Mouse (Mus musculus) megakaryocyte-erythroid progenitor cell, adult 5-6 weeks (primary cell): Measurements from ENCODE around the gene Tbc1d9b. TPM values are rescaled to one million over a fixed set of nuclear protein-coding genes. Genes with fewer than 3 reads are reported as not detected.

Experiments
- ATAC-seq: replicated peaks from 2 replicates; pipeline ENCODE4 v1.8.0; 2016; ENCODE audit warnings: mild to moderate bottlenecking, inconsistent platforms; ENCODE audit not compliant: severe bottlenecking, poor library complexity, low FRiP score, low TSS enrichment
- total RNA-seq, 2 experiments: library from RNA; stranded (forward) in 1 of 2; stranded (reverse) in 1 of 2; fragments of 200-1000, 215-1000 nt in 1 of 2; fragments of >200 nt in 1 of 2; fragmentation: Nextera tagmentation in 1 of 2; gene quantifications; 2 replicates each; pipeline ENCODE4 v1.2.3; 2014 to 2017

Gene Tbc1d9b
- total RNA-seq, 2 experiments from 2014 or later, result 40.5 to 56.7 TPM

GRCm38 (mm10) chr11:50132265-50132664 lies 1.1 kb downstream of the Tbc1d9b start:
- ATAC-seq, result no peak

- no peak for ATAC-seq
Measured at GRCm38 (mm10) chr11:50134136-50134859, 3.1 kb downstream of the Tbc1d9b start.

- 0 out of 2 replicates have a peak, but pooled peaks have one; percentile 31 for ATAC-seq
Measured at GRCm38 (mm10) chr11:50138206-50138822, 7.1 kb downstream of the Tbc1d9b start.

GRCm38 (mm10) chr11:50139571-50139970 lies 8.4 kb downstream of the Tbc1d9b start:
- no peak for ATAC-seq

DNA sequence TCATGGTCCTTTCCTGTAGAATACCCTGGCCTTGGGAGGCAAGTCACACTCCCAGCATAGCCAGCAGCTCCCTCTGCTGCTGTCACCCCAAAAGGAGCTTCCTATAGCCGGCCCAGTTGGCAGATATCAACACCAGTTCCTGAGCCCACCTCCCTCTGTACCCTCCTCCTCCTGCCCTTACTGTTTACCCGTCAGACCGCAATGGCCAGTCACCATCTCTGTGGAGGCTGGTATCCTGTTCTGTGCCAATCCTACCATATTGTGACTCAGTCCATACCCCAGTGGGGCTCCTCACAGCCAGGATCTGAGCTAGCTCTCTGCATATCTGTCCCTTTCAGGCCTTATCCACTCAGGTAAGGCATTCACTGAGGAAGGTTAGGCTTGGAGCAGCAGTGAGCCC lies 14.3 kb downstream of the Tbc1d9b start:
- no peak for ATAC-seq

DNA sequence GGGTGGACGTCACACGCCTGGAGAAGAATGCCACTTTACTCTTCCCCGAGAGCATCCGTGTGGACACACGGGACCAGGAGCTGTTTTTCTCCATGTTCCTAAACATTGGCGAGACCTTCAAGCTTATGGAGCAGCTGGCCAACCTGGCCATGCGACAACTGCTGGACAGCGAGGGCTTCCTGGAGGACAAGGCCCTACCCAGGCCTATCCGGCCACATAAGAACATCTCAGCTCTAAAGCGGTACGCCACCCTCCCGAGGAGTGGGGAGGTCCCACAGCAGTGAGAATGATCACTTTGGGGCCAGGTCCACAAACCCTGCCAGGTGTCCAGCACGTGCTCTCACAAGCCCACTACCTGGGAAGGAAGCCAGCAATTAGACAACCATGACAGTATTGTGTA lies 14.9 kb downstream of the Tbc1d9b start:
- no peak for ATAC-seq

GRCm38 (mm10) chr11:50147267-50147957 lies 16.2 kb downstream of the Tbc1d9b start:
- ATAC-seq, result peak; percentile 39; the same call in 1 of the 2 replicates

DNA sequence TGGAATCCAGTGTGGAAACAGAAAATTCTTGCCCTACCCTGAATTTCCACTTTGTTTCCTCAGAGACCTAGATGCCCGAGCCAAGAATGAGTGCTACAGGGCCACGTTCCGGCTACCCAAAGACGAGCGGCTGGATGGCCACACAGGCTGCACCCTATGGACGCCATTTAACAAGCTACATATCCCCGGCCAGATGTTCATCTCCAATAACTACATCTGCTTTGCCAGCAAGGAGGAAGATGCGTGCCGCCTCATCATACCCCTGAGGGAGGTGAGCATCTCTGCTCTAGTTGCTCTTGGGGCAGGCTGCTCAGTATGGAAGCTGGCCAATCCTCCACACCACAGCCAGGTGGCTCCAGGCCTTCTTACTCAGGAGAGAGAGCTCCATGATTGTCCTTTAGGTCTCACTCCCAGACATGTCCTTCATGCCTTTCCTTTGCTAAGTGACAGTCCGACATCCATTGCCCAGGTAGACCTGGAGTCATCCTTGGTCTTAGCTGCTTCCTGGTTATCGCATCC lies 16.8 kb downstream of the Tbc1d9b start:
- ATAC-seq, result no peak

- no peak for ATAC-seq
Measured at GRCm38 (mm10) chr11:50149200-50149599, 18.0 kb downstream of the Tbc1d9b start.

- ATAC-seq, result no peak
Measured at GRCm38 (mm10) chr11:50149603-50150150, 18.5 kb downstream of the Tbc1d9b start.

GRCm38 (mm10) chr11:50151374-50151773 lies 20.2 kb downstream of the Tbc1d9b start:
- no peak for ATAC-seq

GRCm38 (mm10) chr11:50154166-50154565 lies 23.0 kb downstream of the Tbc1d9b start:
- ATAC-seq, result no peak

DNA sequence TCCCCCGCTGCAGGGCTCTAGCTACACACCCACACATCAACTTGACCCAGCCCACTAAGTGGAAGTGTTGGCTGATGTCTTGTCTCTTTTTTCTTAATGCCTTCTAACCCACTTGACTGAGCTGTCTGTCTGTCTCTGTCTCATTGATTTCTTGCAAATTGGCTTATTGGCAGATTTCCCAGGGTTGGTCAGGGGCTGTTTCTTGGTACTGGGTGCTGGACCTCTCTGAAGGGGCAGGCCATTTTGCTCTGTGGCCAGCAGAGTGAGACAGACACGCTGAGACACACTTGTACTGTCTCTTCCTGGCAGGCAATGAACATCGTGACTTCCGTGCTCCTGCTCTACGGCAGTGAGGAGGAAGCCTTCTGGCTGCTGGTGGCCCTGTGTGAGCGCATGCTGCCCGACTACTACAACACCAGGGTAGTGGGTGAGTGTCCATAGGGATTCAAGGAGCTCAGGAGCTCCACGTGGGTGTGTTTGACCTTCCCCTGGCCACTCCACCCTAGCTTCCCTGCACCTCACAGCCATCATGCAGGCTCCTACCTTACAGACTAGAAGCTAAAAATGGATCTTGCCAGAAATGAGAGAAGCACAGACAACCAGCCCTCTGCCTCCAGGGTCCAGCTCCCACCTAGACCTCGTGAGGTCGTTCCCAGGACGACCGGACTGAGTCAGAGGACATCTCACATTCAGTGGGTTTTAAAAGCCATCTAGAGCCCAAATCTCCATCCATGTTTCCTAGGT lies 23.8 kb downstream of the Tbc1d9b start:
- no peak for ATAC-seq

- no peak for ATAC-seq
Measured at GRCm38 (mm10) chr11:50155785-50156184, 24.6 kb downstream of the Tbc1d9b start.

DNA sequence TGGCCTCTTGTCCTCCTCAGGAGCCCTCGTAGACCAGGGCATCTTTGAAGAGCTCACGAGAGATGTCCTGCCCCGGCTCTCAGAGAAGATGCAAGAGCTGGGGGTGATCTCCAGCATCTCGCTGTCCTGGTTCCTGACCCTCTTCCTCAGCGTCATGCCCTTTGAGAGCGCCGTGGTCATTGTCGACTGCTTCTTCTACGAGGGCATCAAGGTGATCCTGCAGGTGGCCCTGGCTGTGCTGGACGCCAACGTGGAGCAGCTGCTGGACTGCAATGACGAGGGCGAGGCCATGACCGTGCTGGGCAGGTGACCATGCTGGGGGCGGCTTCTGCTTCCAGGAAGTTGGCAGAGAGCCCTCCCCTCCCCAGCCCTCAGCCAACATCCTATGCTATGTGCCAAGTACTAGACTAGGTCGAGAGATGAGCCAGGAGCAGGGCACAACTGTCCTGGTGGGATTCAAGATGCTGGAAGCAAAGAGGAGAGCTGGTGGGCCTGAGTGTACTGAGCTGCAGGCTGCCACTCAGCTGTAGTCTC lies 25.6 kb downstream of the Tbc1d9b start:
- ATAC-seq, result no peak

- no peak for ATAC-seq
Measured at GRCm38 (mm10) chr11:50158346-50158745, 27.1 kb downstream of the Tbc1d9b start.

- no peak for ATAC-seq
Measured at GRCm38 (mm10) chr11:50159347-50159746, 28.2 kb downstream of the Tbc1d9b start.

GRCm38 (mm10) chr11:50161578-50162304 lies 30.5 kb downstream of the Tbc1d9b start:
- ATAC-seq, result peak; percentile 78
